Mouse (Mus musculus) thymus, adult 2 months (tissue): ENCODE data around the gene Larp7.

ENCODE experiments used
- CTCF ChIP-seq: fragments of 200-500 bp; IDR thresholded peaks from 2 replicates; pipeline ENCODE4 v1.5.1; 2012; ENCODE audit warnings: mild to moderate bottlenecking, control low read depth, low read length, moderate library complexity, borderline replicate concordance; ENCODE audit not compliant: control insufficient read depth, poor library complexity, insufficient read depth; ENCODE audit errors: extremely low read depth
- POLR2A ChIP-seq: fragments of 200-500 bp; IDR thresholded peaks from 2 replicates; pipeline ENCODE4 v1.6.1; 2012; ENCODE audit warnings: mild to moderate bottlenecking, low read length, control low read depth, moderate library complexity; ENCODE audit not compliant: control insufficient read depth, poor library complexity, insufficient read depth; ENCODE audit errors: extremely low read depth

DNA sequence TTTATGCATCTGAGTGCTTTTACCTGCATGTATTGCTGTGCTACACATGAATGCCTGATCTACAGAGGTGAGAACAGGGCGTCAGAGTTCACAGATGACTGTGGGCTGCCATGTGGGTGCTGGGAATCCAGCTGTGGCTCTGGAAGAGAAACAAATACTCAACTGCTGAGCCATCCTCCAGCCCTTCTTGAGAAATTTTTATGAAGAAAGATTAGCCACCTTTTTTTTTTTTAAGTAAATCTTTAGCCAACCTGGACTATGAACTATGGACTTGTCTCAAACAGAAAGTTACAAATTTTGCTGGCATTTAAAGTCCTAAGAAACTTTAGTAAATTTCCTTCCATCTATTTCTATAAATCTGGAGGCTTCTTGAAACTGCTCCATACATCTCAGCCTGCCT lies 44.0 kb upstream of the Larp7 start:
- TF ChIP-seq POLR2A (no peak), CTCF (no peak)
